Mouse (Mus musculus): ENCODE results near the gene Cxcl13. TPM values are rescaled to one million over a fixed set of nuclear protein-coding genes. Genes with fewer than 3 reads are reported as not detected.

Gene Cxcl13
- 25.6 TPM for polyA plus RNA-seq (2014; fragmentation: Illumina TruSeq; extraction: RNeasy Lipid Tissue Mini Kit (QIAGEN cat#74804); ENCODE audit: insufficient read depth, low read depth, low replicate concordance)

GRCm38 (mm10) chr5:95956651-95957050, at the start of gene Cxcl13:
Gene Cxcl13, plus strand, starts transcription at chr5:95956951.

Other genes starting within 250 kb of the Cxcl13 start
- not detected for gene Gm7978, start 220.8 kb upstream of the Cxcl13 start, polyA plus RNA-seq (2014; fragmentation: Illumina TruSeq; extraction: RNeasy Lipid Tissue Mini Kit (QIAGEN cat#74804); ENCODE audit: insufficient read depth, low read depth, low replicate concordance)
- gene Gm7982, start 214.9 kb upstream of the Cxcl13 start, polyA plus RNA-seq (2014; fragmentation: Illumina TruSeq; extraction: RNeasy Lipid Tissue Mini Kit (QIAGEN cat#74804); ENCODE audit: insufficient read depth, low read depth, low replicate concordance): not detected
- not detected for gene E330014E10Rik, start 181.0 kb upstream of the Cxcl13 start, polyA plus RNA-seq (2014; fragmentation: Illumina TruSeq; extraction: RNeasy Lipid Tissue Mini Kit (QIAGEN cat#74804); ENCODE audit: insufficient read depth, low read depth, low replicate concordance)
- gene Cnot6l, start 207.2 kb downstream of the Cxcl13 start, polyA plus RNA-seq (2014; fragmentation: Illumina TruSeq; extraction: RNeasy Lipid Tissue Mini Kit (QIAGEN cat#74804); ENCODE audit: insufficient read depth, low read depth, low replicate concordance): 10.4 TPM